Mouse (Mus musculus): ENCODE measurements around the gene Ifitm6.

GRCm38 (mm10) chr7:140990622-140991021 is 27.1 kb downstream of the Ifitm6 start:
- no peak for TF ChIP-seq CTCF (IDR thresholded peaks at IDR 0.05; ENCODE audit: borderline replicate concordance, insufficient read depth, low read length)
- no peak for TF ChIP-seq POLR2A (IDR thresholded peaks at IDR 0.05; ENCODE audit: low read depth, low read length)
